Mouse (Mus musculus) limb, embryonic 14.5 days (tissue): Measurements from ENCODE around the gene Cdc42bpb. TPM values are rescaled to one million over a fixed set of nuclear protein-coding genes. Genes with fewer than 3 reads are reported as not detected.

ENCODE experiments used
- ATAC-seq: fragments of 200-750 bp; cut with Nextera tagmentation; 2 replicates; pipeline ENCODE4 v1.8.0; 2017; ENCODE audit warnings: low read depth, moderate number of reproducible peaks, moderate TSS enrichment; ENCODE audit not compliant: low FRiP score
- DNase-seq: peaks from one replicate; pipeline ENCODE4 v3.0.0-alpha.2; 2015; ENCODE audit warnings: low spot score
- H3K27ac ChIP-seq: fragments of 300-500 bp; sonication (generic); replicated peaks from 2 replicates; pipeline ENCODE4 v1.5.1; 2014; ENCODE audit warnings: low read depth, mild to moderate bottlenecking, low read length, moderate library complexity, mixed read lengths
- H3K27me3 ChIP-seq: fragments of 300-500 bp; sonication (generic); 2 replicates; pipeline ENCODE4 v1.6.1; 2014; ENCODE audit warnings: low read length, mixed read lengths; ENCODE audit not compliant: control insufficient read depth, insufficient read depth
- H3K36me3 ChIP-seq: fragments of 300-500 bp; sonication (generic); 2 replicates; pipeline ENCODE4 v1.6.1; 2014; ENCODE audit warnings: mild to moderate bottlenecking, low read length, moderate library complexity, mixed read lengths; ENCODE audit not compliant: control insufficient read depth, insufficient read depth
- H3K4me1 ChIP-seq: fragments of 300-500 bp; sonication (generic); 2 replicates; pipeline ENCODE4 v1.6.1; 2014; ENCODE audit warnings: antibody characterized with exemption, low read length, mixed read lengths; ENCODE audit not compliant: control insufficient read depth, insufficient read depth
- H3K4me2 ChIP-seq: fragments of 300-500 bp; sonication (generic); replicated peaks from 2 replicates; pipeline ENCODE4 v1.6.1; 2014; ENCODE audit warnings: low read depth, mild to moderate bottlenecking, low read length, moderate library complexity; ENCODE audit not compliant: severe bottlenecking
- H3K4me3 ChIP-seq: fragments of 300-500 bp; sonication (generic); replicated peaks from 2 replicates; pipeline ENCODE4 v1.5.1; 2014; ENCODE audit warnings: low read length
- H3K9ac ChIP-seq: fragments of 300-500 bp; sonication (generic); 2 replicates; pipeline ENCODE4 v1.6.1; 2014; ENCODE audit warnings: mild to moderate bottlenecking, low read depth, low read length, moderate library complexity; ENCODE audit not compliant: severe bottlenecking
- H3K9me3 ChIP-seq: fragments of 300-500 bp; sonication (generic); 2 replicates; pipeline ENCODE4 v1.6.1; 2016; ENCODE audit warnings: low read length; ENCODE audit not compliant: control insufficient read depth
- POLR2A ChIP-seq: fragments of 200-500 bp; IDR thresholded peaks from 2 replicates; pipeline ENCODE4 v1.8.0; 2012; ENCODE audit warnings: inconsistent platforms, mild to moderate bottlenecking, moderate library complexity, borderline replicate concordance; ENCODE audit not compliant: insufficient read depth, insufficient read length; ENCODE audit errors: extremely low read depth
- WGBS: fragments of 180-500 bp; shearing (Covaris S2); extraction: QIAGEN DNeasy Blood & Tissue Kit; methylation state at CpG from one replicate; pipeline ENCODE4 v1.1.7; 2014; 5-methylcytosine and 5-hydroxymethylcytosine counted together
- polyA plus RNA-seq, 2 experiments: library from polyadenylated mRNA; depleted of rRNA in 1 of 2; stranded (reverse) in 1 of 2; unstranded in 1 of 2; fragments of >200 nt; fragmentation: Nextera tagmentation in 1 of 2; extraction: Ambion mirVana in 1 of 2; gene quantifications; 2 replicates each; pipeline versions ENCODE4 v1.2.1 to v1.2.3; 2012 to 2014

The Cdc42bpb gene
- polyA plus RNA-seq (2012; rRNA removed) (163 and 215 TPM in 2 replicates), polyA plus RNA-seq (2014; fragmentation: Nextera tagmentation; extraction: Ambion mirVana) (37.0 and 39.7 TPM in 2 replicates)

GRCm38 (mm10) chr12:111377376-111377973 lies at the start of gene Cdc42bpb:
TSS of gene Cdc42bpb (minus strand) at chr12:111377718.
- Histone ChIP-seq H3K9me3 (no peaks in the 10 kb centered on the region), H3K4me1 (peaks cover 19% of the 10 kb centered on the region), H3K36me3 (no peaks in the 10 kb centered on the region), H3K4me3 (peak within 1 kb of the TSS; percentile 97), H3K9ac (peak within 1 kb of the TSS; percentile 86), H3K27ac (peak within 1 kb of the TSS; percentile 84), H3K27me3 (no peaks in the 10 kb centered on the region), H3K4me2 (peak within 1 kb of the TSS; percentile 90)
- WGBS: 0% methylated on average over 32 of the region's 94 CpGs
- peak; percentile 91 for DNase-seq
- peak; percentile 94 for ATAC-seq
- peak; percentile 93; the same call in 1 of the 2 replicates for TF ChIP-seq POLR2A

- Histone ChIP-seq H3K36me3 (no peaks in the 10 kb centered on the region), H3K4me1 (peaks cover 40% of the 10 kb centered on the region), H3K27me3 (peaks cover 86% of the 10 kb centered on the region), H3K4me3 (no peak overlapping the region), H3K9ac (no peak overlapping the region), H3K9me3 (no peaks in the 10 kb centered on the region), H3K4me2 (no peak overlapping the region), H3K27ac (no peak overlapping the region)
- TF ChIP-seq POLR2A: no peak
- 17% methylated on average over 29 of the region's 29 CpGs for WGBS
- ATAC-seq: no peak
- DNase-seq: peak; percentile 81
Observed at GRCm38 (mm10) chr12:111425789-111426460, 48.4 kb upstream of the Cdc42bpb start.

- H3K4me2 ChIP-seq: no peak overlapping the region
- no peak for TF ChIP-seq POLR2A
Observed at GRCm38 (mm10) chr12:111425258-111425657, 47.7 kb upstream of the Cdc42bpb start.

GRCm38 (mm10) chr12:111424547-111424946 lies 47.0 kb upstream of the Cdc42bpb start:
- 17% methylated on average over 9 of the region's 9 CpGs for WGBS

More at GRCm38 (mm10) chr12:111425258-111425657, 47.7 kb upstream of the Cdc42bpb start:
- H3K27me3 ChIP-seq: peaks cover 80% of the 10 kb centered on the region
- no peak overlapping the region for H3K27ac ChIP-seq
- no peak overlapping the region for H3K4me3 ChIP-seq
- H3K9me3 ChIP-seq: no peaks in the 10 kb centered on the region
- no peaks in the 10 kb centered on the region for H3K36me3 ChIP-seq
- DNase-seq (peak; percentile 83), ATAC-seq (no peak)
- no peak overlapping the region for H3K9ac ChIP-seq
- peaks cover 36% of the 10 kb centered on the region for H3K4me1 ChIP-seq
- WGBS: 6% methylated on average over 15 of the region's 15 CpGs

GRCm38 (mm10) chr12:111423570-111424129 lies 46.1 kb upstream of the Cdc42bpb start:
- 10% methylated on average over 37 of the region's 43 CpGs for WGBS
- H3K27ac ChIP-seq: no peak overlapping the region
- ATAC-seq (no peak), DNase-seq (no peak)
- peak overlapping the region; percentile 26 for H3K4me3 ChIP-seq
- no peaks in the 10 kb centered on the region for H3K36me3 ChIP-seq
- H3K9ac ChIP-seq: no peak overlapping the region
- peak overlapping the region; percentile 46 for H3K4me2 ChIP-seq
- H3K4me1 ChIP-seq: peaks cover 22% of the 10 kb centered on the region
- peaks cover 72% of the 10 kb centered on the region for H3K27me3 ChIP-seq
- TF ChIP-seq POLR2A: no peak
- H3K9me3 ChIP-seq: no peaks in the 10 kb centered on the region

More at GRCm38 (mm10) chr12:111424547-111424946, 47.0 kb upstream of the Cdc42bpb start:
- Histone ChIP-seq H3K27ac (no peak overlapping the region), H3K4me1 (peaks cover 29% of the 10 kb centered on the region), H3K4me2 (no peak overlapping the region), H3K36me3 (no peaks in the 10 kb centered on the region), H3K9ac (no peak overlapping the region), H3K9me3 (no peaks in the 10 kb centered on the region), H3K4me3 (no peak overlapping the region), H3K27me3 (peaks cover 77% of the 10 kb centered on the region)
- ATAC-seq: no peak
- no peak for TF ChIP-seq POLR2A
- no peak for DNase-seq
